Mouse (Mus musculus): ENCODE data around the gene Megf8.

DNA sequence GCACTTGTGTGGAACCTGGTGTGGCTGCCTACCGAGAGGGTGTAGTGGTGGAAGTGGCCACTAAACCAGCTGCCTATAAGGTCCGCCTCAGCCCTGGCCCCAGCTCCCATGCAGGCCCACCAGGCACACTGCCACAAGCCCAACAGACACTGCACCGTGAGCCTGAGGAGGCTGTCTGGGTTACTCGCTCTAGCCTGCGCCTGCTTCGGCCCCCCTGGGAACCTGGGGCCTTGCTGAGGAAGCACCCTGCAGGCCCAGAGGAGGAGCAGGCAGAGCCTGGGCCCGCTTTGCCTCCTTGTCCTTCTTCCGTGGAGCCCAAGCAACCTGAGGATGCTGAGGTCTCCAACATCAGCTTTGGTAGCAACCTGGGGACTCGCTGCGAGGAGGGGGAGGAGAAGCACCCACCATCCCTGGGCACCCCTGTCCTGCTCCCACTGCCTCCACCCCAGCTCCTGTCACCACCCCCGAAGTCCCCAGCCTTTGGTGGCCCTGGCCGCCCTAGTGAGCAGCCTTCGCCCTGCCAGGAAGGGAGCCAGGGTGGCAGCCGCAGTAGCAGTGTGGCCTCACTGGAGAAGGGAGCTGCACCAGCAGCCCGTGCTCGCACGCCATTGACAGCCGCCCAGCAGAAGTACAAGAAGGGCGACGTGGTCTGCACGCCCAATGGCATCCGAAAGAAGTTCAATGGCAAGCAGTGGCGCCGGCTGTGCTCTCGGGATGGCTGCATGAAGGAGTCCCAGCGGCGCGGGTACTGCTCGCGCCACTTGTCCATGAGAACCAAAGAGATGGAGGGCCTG, 45.1 kb upstream of the Megf8 start:
- TF ChIP-seq CTCF (IDR thresholded peaks at IDR 0.05; ENCODE audit: low read depth, low read length) (no peak), POLR2A (IDR thresholded peaks at IDR 0.05; ENCODE audit: extremely low read depth, insufficient read depth, low read length) (no peak)
